In the genomic region with DNA sequence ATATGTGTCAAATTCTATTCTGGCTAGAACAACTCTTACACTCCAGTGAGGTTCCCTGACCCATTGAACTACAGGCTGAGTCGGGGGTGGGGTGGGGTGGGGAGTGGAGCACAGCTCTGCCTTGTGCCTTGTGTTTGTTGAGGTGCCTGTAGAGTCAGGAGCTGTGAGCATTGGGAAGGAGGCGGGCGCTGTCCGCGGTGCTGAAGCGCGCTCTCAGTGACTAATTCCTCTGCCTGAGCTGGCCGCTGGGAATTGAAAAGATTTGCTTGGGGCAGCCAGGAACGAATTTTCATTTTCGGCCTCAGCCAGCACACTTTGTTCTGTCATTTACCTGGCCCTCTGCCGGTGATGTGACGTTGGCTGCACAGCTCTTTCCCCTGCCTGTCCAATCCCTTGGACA, we compare ENCODE assay signal across 8 mouse cellular contexts. TPM values are rescaled to one million over a fixed set of nuclear protein-coding genes. Genes with fewer than 3 reads are reported as not detected.
A peak's percentile ranks its signal among the peaks of the same experiment; 100 is the strongest.
DNase-seq lines count a peak whose midpoint lies in the region; ATAC-seq and TF ChIP-seq lines count a peak whose summit lies in the region.

No protein-coding gene starts in this region.

- no peak overlapping the region for H3K4me3 ChIP-seq in stomach, postnatal 0 days (ENCODE audit: low read depth, low read length)

- WGBS in stomach, postnatal 0 days = 4% methylated on average over 12 of the region's 12 CpGs

- no peaks in the 10 kb centered on the region for H3K27me3 ChIP-seq in stomach, postnatal 0 days (ENCODE audit: control insufficient read depth, insufficient read depth, low read length)

- H3K4me1 ChIP-seq in stomach, postnatal 0 days (replicated peaks; ENCODE audit: control insufficient read depth, insufficient read depth) = no peaks in the 10 kb centered on the region

- H3K36me3 ChIP-seq in stomach, postnatal 0 days (ENCODE audit: control insufficient read depth, insufficient read depth, low read length) = no peaks in the 10 kb centered on the region

- ATAC-seq in megakaryocyte-erythroid progenitor cell, adult 5-6 weeks (replicated peaks; ENCODE audit: low FRiP score, low TSS enrichment, poor library complexity, severe bottlenecking) = peak; percentile 68
- ATAC-seq in stomach, postnatal 0 days (ENCODE audit: low FRiP score, low TSS enrichment) = peak; percentile 52; the same call in 1 of the 2 replicates

- no peak overlapping the region for H3K4me2 ChIP-seq in stomach, postnatal 0 days (replicated peaks; ENCODE audit: low read depth)

- no peak overlapping the region for H3K9ac ChIP-seq in stomach, postnatal 0 days (ENCODE audit: low read length)

- no peak for TF ChIP-seq CTCF in stomach, postnatal 0 days (IDR thresholded peaks at IDR 0.05; ENCODE audit: low read depth)

- no peak for TF ChIP-seq EP300 in stomach, postnatal 0 days (optimal IDR thresholded peaks at IDR 0.05)

- peak; percentile 20 for DNase-seq in cerebellum, adult 8-10 months
- DNase-seq in cerebellum, adult 11-12 months = no peak
- peak; percentile 58 for DNase-seq in 416B (ENCODE audit: low read depth)
- peak; percentile 89 to 91 for DNase-seq in adrenal gland, postnatal 36 days
- DNase-seq in gastrocnemius, postnatal 4 days (ENCODE audit: low spot score in 2 of 2) = peak; percentile 66 to 79
- DNase-seq in kidney, postnatal 10 days = peak; percentile 94
- peak; percentile 87 for DNase-seq in stomach, postnatal 0 days (ENCODE audit: low spot score)

- H3K9me3 ChIP-seq in stomach, postnatal 0 days (ENCODE audit: control insufficient read depth, low read length) = no peaks in the 10 kb centered on the region

- no peak overlapping the region for H3K27ac ChIP-seq in stomach, postnatal 0 days (replicated peaks)

RNA-seq across cellular contexts. Expression of gene Prdm11, which starts 25.7 kb away (rescaled TPM):
- total RNA-seq in adrenal gland, postnatal 36 days (2021) = 10 to 100 TPM; 43.5 to 58.3 TPM
- 1 to 10 TPM; 6.7 TPM for total RNA-seq in gastrocnemius, postnatal 4 days (2021)
- 9.6 and 24.6 TPM in 2 replicates for total RNA-seq in megakaryocyte-erythroid progenitor cell, adult 5-6 weeks (2014; fragmentation: Nextera tagmentation)
- total RNA-seq in megakaryocyte-erythroid progenitor cell, adult 5-6 weeks (2017) = 5.0 and 6.3 TPM in 2 replicates
- 5.8 and 6.2 TPM in 2 replicates for polyA plus RNA-seq in stomach, postnatal 0 days (2015; fragmentation: Nextera tagmentation; extraction: Ambion mirVana)
